Mouse (Mus musculus): ENCODE results near the gene Mtmr12.

DNA sequence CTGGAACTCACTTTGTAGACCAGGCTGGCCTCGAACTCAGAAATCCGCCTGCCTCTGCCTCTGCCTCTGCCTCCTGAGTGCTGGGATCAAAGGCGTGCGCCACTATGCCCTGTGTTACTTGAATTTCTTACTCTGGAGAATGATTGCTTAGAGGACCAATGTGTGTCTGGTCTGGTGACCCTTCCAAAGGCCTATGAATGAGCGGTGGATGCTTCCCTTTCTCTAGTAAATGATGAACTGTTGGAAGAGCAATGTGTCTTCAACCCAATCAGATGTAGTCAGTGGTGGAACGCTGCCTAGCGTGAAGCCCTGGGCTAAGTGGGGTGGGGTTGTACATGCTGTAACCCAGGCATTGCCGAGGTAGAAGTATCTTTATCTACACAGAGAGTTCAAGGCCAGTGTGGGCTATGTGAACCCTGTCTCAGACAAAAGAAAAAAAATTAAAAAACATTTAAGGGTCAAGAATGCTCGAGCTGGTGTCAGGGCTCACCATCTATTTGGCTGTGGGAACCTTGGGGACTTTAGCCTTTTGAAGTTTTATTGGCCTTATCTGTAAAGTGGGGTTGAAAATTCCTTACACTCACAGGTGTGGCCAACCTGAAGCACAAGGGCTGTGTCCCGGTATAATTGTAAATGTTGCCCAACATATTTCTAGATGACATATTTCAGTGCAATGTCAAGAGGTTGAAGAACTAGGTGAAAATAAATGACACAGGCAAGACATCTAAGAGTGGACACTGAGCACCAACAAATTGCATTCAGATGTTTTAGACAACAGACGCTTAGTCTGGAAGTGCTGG is 14.0 kb downstream of the Mtmr12 start:
- no peak for TF ChIP-seq ZC3H11A (IDR thresholded peaks at IDR 0.05; ENCODE audit: borderline replicate concordance, low read depth, low read length)
- no peak for TF ChIP-seq ZNF384 (IDR thresholded peaks at IDR 0.05; ENCODE audit: low read depth, low read length)
- TF ChIP-seq CHD2 (IDR thresholded peaks at IDR 0.05; ENCODE audit: low read depth, low read length), result no peak

Data from ES-E14 (cell line).